ENCODE assay signal across 21 mouse cellular contexts in genomic region chr12:14927580-14927979, GRCm38 (mm10).
DNase-seq lines count a peak whose midpoint lies in the region; ATAC-seq and TF ChIP-seq lines count a peak whose summit lies in the region.
"Had no signal": no experiment of that assay in that cellular context is flagged by ENCODE, and none has a peak within 500 bp of the region (broad histone marks: within the 10 kb centered on the region; RNA-seq: fewer than 3 reads in every experiment).

No protein-coding gene starts in this region.

- no peak overlapping the region for H3K4me3 ChIP-seq in forebrain, embryonic 11.5 days (ENCODE audit: low read depth, low read length)
- no peak overlapping the region for H3K4me3 ChIP-seq in forebrain, embryonic 10.5 days
- H3K4me3 ChIP-seq in neural tube, embryonic 12.5 days = no peak overlapping the region
- no peak overlapping the region for H3K4me3 ChIP-seq in neural tube, embryonic 15.5 days (replicated peaks)
- no peak overlapping the region for H3K4me3 ChIP-seq in forebrain, postnatal 0 days (ENCODE audit: low read depth, low read length)
- H3K4me3 ChIP-seq: hindbrain, embryonic 12.5 days; kidney, embryonic 15.5 days; limb, embryonic 15.5 days had no signal

- no peak overlapping the region for H3K27ac ChIP-seq in forebrain, embryonic 11.5 days (ENCODE audit: low read depth, low read length)
- H3K27ac ChIP-seq in forebrain, embryonic 10.5 days = no peak overlapping the region
- no peak overlapping the region for H3K27ac ChIP-seq in neural tube, embryonic 12.5 days
- H3K27ac ChIP-seq in neural tube, embryonic 15.5 days (replicated peaks) = no peak overlapping the region
- H3K27ac ChIP-seq in forebrain, postnatal 0 days (ENCODE audit: low read depth, low read length) = no peak overlapping the region
- H3K27ac ChIP-seq: hindbrain, embryonic 12.5 days; kidney, embryonic 15.5 days; limb, embryonic 15.5 days; liver, embryonic 14.5 days had no signal

- no peak overlapping the region for H3K9ac ChIP-seq in forebrain, embryonic 11.5 days (ENCODE audit: low read length)
- H3K9ac ChIP-seq in neural tube, embryonic 12.5 days = no peak overlapping the region
- no peak overlapping the region for H3K9ac ChIP-seq in neural tube, embryonic 15.5 days (replicated peaks)
- no peak overlapping the region for H3K9ac ChIP-seq in forebrain, postnatal 0 days
- H3K9ac ChIP-seq: hindbrain, embryonic 12.5 days; kidney, embryonic 15.5 days; limb, embryonic 15.5 days; liver, embryonic 14.5 days; lung, embryonic 14.5 days had no signal

- no peak for DNase-seq in forebrain, embryonic 11.5 days (ENCODE audit: low spot score)
- DNase-seq in forebrain, embryonic 10.5 days (ENCODE audit: extremely low spot score, low spot score) = no peak
- DNase-seq in forebrain, postnatal 0 days = no peak
- no peak for DNase-seq in gastrocnemius, postnatal 25 days
- DNase-seq in ovary, adult 18-20 months (ENCODE audit: low spot score) = no peak
- DNase-seq in left cerebral cortex, adult 11 months (ENCODE audit: low spot score) = no peak
- DNase-seq: cerebellum, adult 8-10 months; cerebellum, postnatal 36 days; kidney, adult 11 months; kidney, postnatal 4 days; lung, embryonic 14.5 days; retina, postnatal 1 day; right cerebral cortex, postnatal 25 days; spleen, adult 18-20 months had no signal

- ATAC-seq in forebrain, embryonic 11.5 days (replicated peaks; ENCODE audit: low FRiP score) = peak; percentile 55
- 0 out of 2 replicates have a peak, but pooled peaks have one; percentile 42 for ATAC-seq in neural tube, embryonic 12.5 days (ENCODE audit: low FRiP score, low read depth)
- no peak for ATAC-seq in neural tube, embryonic 15.5 days (ENCODE audit: low FRiP score)
- ATAC-seq in forebrain, postnatal 0 days = peak; percentile 23; the same call in 1 of the 2 replicates

- no peaks in the 10 kb centered on the region for H3K9me3 ChIP-seq in forebrain, embryonic 11.5 days (ENCODE audit: control insufficient read depth, low read length)
- no peaks in the 10 kb centered on the region for H3K9me3 ChIP-seq in forebrain, embryonic 10.5 days
- H3K9me3 ChIP-seq in neural tube, embryonic 12.5 days = no peaks in the 10 kb centered on the region
- no peaks in the 10 kb centered on the region for H3K9me3 ChIP-seq in neural tube, embryonic 15.5 days (replicated peaks)
- H3K9me3 ChIP-seq in forebrain, postnatal 0 days (ENCODE audit: low read length) = no peaks in the 10 kb centered on the region
- H3K9me3 ChIP-seq: hindbrain, embryonic 12.5 days; kidney, embryonic 15.5 days; limb, embryonic 15.5 days had no signal

- H3K36me3 ChIP-seq in forebrain, embryonic 11.5 days (ENCODE audit: control insufficient read depth, insufficient read depth, low read length) = no peaks in the 10 kb centered on the region
- H3K36me3 ChIP-seq in forebrain, embryonic 10.5 days (replicated peaks) = no peaks in the 10 kb centered on the region
- no peaks in the 10 kb centered on the region for H3K36me3 ChIP-seq in neural tube, embryonic 12.5 days
- H3K36me3 ChIP-seq in neural tube, embryonic 15.5 days = no peaks in the 10 kb centered on the region
- H3K36me3 ChIP-seq in forebrain, postnatal 0 days (ENCODE audit: insufficient read depth) = no peaks in the 10 kb centered on the region
- H3K36me3 ChIP-seq: hindbrain, embryonic 12.5 days; kidney, embryonic 15.5 days; limb, embryonic 15.5 days had no signal

- 46% methylated on average over 1 of the region's 1 CpGs for WGBS in forebrain, embryonic 11.5 days
- 78% methylated on average over 1 of the region's 1 CpGs for WGBS in forebrain, embryonic 10.5 days
- 47% methylated on average over 1 of the region's 1 CpGs for WGBS in neural tube, embryonic 12.5 days
- WGBS in neural tube, embryonic 15.5 days = 29% methylated on average over 1 of the region's 1 CpGs
- WGBS in forebrain, postnatal 0 days = 19% methylated on average over 1 of the region's 1 CpGs

- no peaks in the 10 kb centered on the region for H3K27me3 ChIP-seq in forebrain, embryonic 11.5 days (ENCODE audit: control insufficient read depth, insufficient read depth, low read length)
- H3K27me3 ChIP-seq in forebrain, embryonic 10.5 days (ENCODE audit: poor library complexity, severe bottlenecking) = no peaks in the 10 kb centered on the region
- H3K27me3 ChIP-seq in neural tube, embryonic 12.5 days (replicated peaks) = no peaks in the 10 kb centered on the region
- no peaks in the 10 kb centered on the region for H3K27me3 ChIP-seq in neural tube, embryonic 15.5 days (replicated peaks)
- no peaks in the 10 kb centered on the region for H3K27me3 ChIP-seq in forebrain, postnatal 0 days (ENCODE audit: insufficient read depth, low read length)
- H3K27me3 ChIP-seq: hindbrain, embryonic 12.5 days; kidney, embryonic 15.5 days; limb, embryonic 15.5 days had no signal

- H3K4me1 ChIP-seq in forebrain, embryonic 11.5 days (replicated peaks; ENCODE audit: control insufficient read depth, insufficient read depth, low read length) = no peaks in the 10 kb centered on the region
- H3K4me1 ChIP-seq in forebrain, embryonic 10.5 days = 0 out of 2 replicates have a peak, but pooled peaks cover 6% of the 10 kb centered on the region
- no peaks in the 10 kb centered on the region for H3K4me1 ChIP-seq in neural tube, embryonic 12.5 days
- H3K4me1 ChIP-seq in neural tube, embryonic 15.5 days = no peaks in the 10 kb centered on the region
- H3K4me1 ChIP-seq in forebrain, postnatal 0 days (ENCODE audit: insufficient read depth) = no peaks in the 10 kb centered on the region
- H3K4me1 ChIP-seq: hindbrain, embryonic 12.5 days; kidney, embryonic 15.5 days; limb, embryonic 15.5 days had no signal

- TF ChIP-seq CTCF in forebrain, postnatal 0 days (IDR thresholded peaks at IDR 0.05; ENCODE audit: low read depth) = no peak

- H3K4me2 ChIP-seq in forebrain, embryonic 11.5 days (ENCODE audit: low read depth, low read length, severe bottlenecking) = no peak overlapping the region
- H3K4me2 ChIP-seq in neural tube, embryonic 12.5 days (replicated peaks) = no peak overlapping the region
- no peak overlapping the region for H3K4me2 ChIP-seq in neural tube, embryonic 15.5 days
- H3K4me2 ChIP-seq in forebrain, postnatal 0 days (ENCODE audit: low read depth) = no peak overlapping the region
- H3K4me2 ChIP-seq: heart, embryonic 11.5 days; hindbrain, embryonic 12.5 days; kidney, embryonic 15.5 days; limb, embryonic 15.5 days; lung, embryonic 14.5 days had no signal
